ENCODE assay signal across 14 mouse cellular contexts in the genomic region with DNA sequence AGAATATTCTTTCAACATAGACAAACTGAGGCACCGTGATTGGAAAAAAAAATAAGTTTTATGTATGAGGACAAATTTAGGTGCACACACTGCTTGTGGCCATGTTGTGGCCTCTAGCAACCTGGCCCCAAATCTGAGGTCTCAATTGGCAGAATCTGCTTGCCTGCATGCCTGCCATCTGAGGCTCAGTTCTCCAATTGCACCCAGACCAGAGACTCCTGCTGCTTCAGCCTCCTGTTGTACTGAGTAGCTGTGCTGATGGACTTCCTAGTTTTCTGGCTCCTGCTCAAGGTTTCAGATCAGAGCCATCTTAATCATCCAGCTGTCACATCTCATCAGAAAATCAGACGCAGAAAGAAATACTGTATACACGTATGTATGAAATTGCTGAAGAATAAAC. TPM values are rescaled to one million over a fixed set of nuclear protein-coding genes. Genes with fewer than 3 reads are reported as not detected.
"Had no signal": no experiment of that assay in that cellular context is flagged by ENCODE, and none has a peak within 500 bp of the region (broad histone marks: within the 10 kb centered on the region; RNA-seq: fewer than 3 reads in every experiment).

No protein-coding gene starts in this region.

- ATAC-seq: lung, postnatal 0 days; midbrain, embryonic 15.5 days had no signal

- H3K27ac ChIP-seq: limb, embryonic 13.5 days; liver, embryonic 14.5 days; midbrain, embryonic 10.5 days; midbrain, embryonic 15.5 days; neural tube, embryonic 13.5 days; stomach, postnatal 0 days had no signal

- DNase-seq: kidney, postnatal 10 days; left cerebral cortex, postnatal 4 days; lung, adult 2 months; lung, postnatal 4 days; right cerebral cortex, adult 18-20 months; thymus, postnatal 4 days had no signal

- H3K4me2 ChIP-seq: limb, embryonic 13.5 days; midbrain, embryonic 15.5 days; neural tube, embryonic 13.5 days had no signal

- H3K36me3 ChIP-seq: limb, embryonic 13.5 days; midbrain, embryonic 10.5 days; midbrain, embryonic 15.5 days; neural tube, embryonic 13.5 days had no signal

- H3K27me3 ChIP-seq: neural tube, embryonic 13.5 days had no signal

- H3K9ac ChIP-seq: limb, embryonic 13.5 days; liver, embryonic 14.5 days; midbrain, embryonic 15.5 days; neural tube, embryonic 13.5 days had no signal

- H3K4me3 ChIP-seq: limb, embryonic 13.5 days; midbrain, embryonic 10.5 days; midbrain, embryonic 15.5 days; neural tube, embryonic 13.5 days had no signal

- H3K9me3 ChIP-seq: limb, embryonic 13.5 days; midbrain, embryonic 10.5 days; midbrain, embryonic 15.5 days; neural tube, embryonic 13.5 days had no signal

RNA-seq across cellular contexts. Expression of a gene that starts 41.5 kb away (rescaled TPM):
- polyA plus RNA-seq: limb, embryonic 13.5 days; liver, adult 2 months; lung, adult 2 months; lung, postnatal 0 days had no signal
